Mouse (Mus musculus) brain, embryonic 14.5 days (tissue): ENCODE results near the gene Klk1b21. TPM values are rescaled to one million over a fixed set of nuclear protein-coding genes. Genes with fewer than 3 reads are reported as not detected.
"Not testable (repeated sequence)": the region's sequence is repeated elsewhere in the genome, so short reads cannot be mapped to it uniquely, and the experiment has no call there.

Experiments
- DNase-seq: peaks from one replicate; pipeline ENCODE4 v3.0.0-alpha.2; 2011; ENCODE audit warnings: low read depth
- CTCF ChIP-seq: fragments of 200-500 bp; IDR thresholded peaks from 2 replicates; pipeline ENCODE4 v1.5.1; 2012; ENCODE audit warnings: inconsistent platforms, mild to moderate bottlenecking, moderate library complexity, borderline replicate concordance; ENCODE audit not compliant: insufficient read depth, insufficient read length; ENCODE audit errors: extremely low read depth
- POLR2A ChIP-seq: fragments of 200-500 bp; IDR thresholded peaks from 2 replicates; pipeline ENCODE4 v1.6.1; 2012; ENCODE audit warnings: mild to moderate bottlenecking, inconsistent platforms, borderline replicate concordance; ENCODE audit not compliant: poor library complexity, insufficient read depth, insufficient read length, severe bottlenecking; ENCODE audit errors: extremely low read depth
- polyA plus RNA-seq: library from polyadenylated mRNA; depleted of rRNA; stranded (reverse); fragments of >200 nt; gene quantifications from 2 replicates; pipeline ENCODE4 v1.2.3, GENCODE M21; 2012; rRNA removed

Gene Klk1b21
- not detected in 2 replicates for polyA plus RNA-seq

DNA sequence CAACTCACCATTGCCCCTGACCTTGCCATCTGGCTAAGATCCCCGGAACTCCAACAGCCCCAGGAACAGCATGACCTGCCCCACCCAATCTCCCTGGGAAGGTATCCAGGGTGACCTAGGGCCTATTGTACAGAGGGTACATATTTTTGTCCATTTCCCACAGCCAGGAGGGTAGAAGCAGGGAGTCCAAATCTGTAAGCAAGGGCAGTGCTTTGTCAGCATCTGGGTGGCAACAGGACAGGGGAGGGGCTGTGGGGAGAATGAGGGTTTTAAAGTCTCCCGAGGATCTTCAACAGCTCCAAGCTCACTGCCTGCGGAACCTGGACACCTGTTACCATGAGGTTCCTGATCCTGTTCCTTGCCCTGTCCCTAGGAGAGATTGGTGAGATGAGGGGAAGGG lies at the start of gene Klk1b21:
Klk1b21 (plus strand) TSS at position 301 of the 400 bp plus-strand sequence.
- not testable (repeated sequence) for DNase-seq

DNA sequence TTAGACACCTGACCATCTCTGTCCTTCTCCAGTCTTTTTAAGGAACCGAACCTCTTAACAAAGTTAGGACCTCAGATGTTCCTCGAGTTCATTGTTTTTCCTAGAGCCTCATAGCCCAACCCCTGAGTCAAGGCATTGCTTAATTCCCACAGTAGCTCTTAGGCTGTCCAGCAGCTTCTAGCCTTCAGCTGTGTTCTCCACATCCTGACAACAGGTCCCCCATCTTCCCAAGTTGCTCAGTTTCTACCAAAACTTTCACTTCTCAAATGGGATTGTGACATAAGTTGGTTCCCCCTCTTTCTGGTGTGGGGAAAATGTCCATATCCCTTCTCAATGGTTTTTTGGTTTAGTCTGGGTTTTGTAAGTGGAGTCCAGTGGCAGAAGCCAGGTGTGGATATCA lies 30.0 kb upstream of the Klk1b21 start:
- no peak for TF ChIP-seq CTCF
- no peak for TF ChIP-seq POLR2A
- no peak for DNase-seq

DNA sequence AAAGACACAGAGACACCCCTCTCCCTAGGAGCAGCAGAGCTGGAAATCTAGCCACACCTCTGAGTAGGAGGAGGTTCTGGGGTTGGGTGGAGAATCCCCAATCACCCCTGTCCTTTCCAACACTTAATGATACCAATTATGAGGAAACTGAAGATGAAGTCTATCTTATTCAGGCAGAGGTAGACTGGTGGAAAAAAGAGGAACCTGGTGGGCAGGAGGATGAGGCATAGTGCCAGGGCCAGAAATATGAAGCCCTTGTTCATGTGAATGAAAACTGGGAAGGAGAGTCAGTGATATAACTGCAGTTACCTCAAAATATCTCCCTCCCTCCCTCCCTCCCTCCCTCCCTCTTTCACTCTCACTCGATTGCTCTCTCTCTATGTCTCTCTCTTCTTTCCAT lies 24.4 kb upstream of the Klk1b21 start:
- DNase-seq, result no peak
- TF ChIP-seq POLR2A, result no peak
- TF ChIP-seq CTCF, result no peak

DNA sequence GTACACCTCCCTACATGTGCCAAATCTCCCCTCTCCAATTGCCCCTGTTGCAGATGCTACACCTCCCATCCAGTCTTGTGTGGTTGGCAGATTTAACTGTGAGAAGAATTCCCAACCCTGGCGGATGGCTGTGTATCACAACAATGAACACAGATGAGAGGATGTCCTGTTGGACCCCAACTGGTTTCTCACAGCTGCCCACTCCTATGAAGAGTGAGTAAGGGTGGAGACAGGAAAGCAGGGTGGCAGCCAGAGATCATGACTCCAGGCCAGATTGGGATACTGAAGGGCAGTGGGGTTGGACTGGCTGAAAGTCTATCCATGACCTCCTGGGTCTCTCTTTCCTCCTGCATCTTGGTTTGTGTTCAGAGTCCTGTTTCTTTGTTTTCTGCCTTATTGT lies 6.0 kb upstream of the Klk1b21 start:
- TF ChIP-seq CTCF, result no peak
- TF ChIP-seq POLR2A, result no peak
- DNase-seq, result no peak

DNA sequence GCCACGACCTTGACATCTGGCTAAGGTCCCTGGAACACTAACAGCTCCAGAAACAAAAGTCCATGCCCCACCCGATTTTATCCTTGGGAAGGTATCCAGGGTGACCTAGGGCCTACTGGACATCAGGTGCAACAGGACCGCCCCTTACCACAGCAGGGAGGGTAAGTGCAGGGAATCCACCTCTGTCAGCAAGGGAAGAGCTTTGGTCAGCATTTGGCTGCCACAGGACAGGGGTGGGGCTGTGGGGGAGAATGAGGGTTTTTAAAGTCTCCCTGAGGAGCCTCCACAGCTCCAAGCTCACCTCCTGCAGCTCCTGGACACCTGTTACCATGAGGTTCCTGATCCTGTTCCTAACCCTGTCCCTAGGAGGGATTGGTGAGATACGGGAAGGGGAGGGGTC lies 10.2 kb downstream of the Klk1b21 start, which contains the start of gene Klk1b22:
Klk1b22 (plus strand) TSS at position 301 of the 400 bp plus-strand sequence.
- TF ChIP-seq CTCF, result no peak
- no peak for TF ChIP-seq POLR2A
- DNase-seq, result no peak

DNA sequence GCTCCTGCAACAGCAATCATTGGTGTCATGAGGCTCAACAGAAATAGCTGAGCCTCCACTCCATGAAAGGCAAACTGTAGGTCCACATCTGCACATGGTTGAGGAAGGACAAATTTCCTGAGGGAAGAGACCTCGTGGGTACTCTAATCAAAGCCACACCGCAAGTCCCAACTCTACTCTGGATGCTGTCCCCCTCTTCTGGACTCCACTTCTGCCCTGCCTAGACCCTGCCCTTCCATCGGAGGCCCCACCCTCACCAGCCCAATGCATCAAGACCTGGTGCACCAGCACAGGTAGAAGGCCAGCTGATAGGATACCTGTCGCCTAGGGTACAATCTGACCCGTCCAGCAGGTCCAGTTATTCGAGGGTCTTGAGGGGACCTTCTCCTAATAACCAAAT lies 21.3 kb downstream of the Klk1b21 start:
- DNase-seq, result no peak
- TF ChIP-seq CTCF (no peak), POLR2A (no peak)

DNA sequence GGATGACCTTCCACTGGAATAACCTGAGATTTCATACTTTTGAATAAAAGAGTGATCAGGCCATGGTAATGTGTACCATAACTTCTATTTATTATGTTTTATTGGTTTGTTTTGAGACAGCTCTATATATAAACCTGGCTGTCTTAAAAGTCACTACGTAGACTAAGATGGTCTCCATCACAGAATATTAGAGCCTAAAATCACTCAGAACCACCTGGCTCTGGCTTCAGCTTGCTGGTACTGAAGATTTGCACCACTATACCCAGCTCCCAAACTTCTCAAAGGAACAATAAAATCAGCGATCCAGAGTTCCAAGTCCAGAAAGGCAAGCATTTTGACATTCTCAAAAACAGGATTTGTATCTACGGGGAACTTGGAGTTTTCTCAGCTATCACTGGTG lies 34.3 kb downstream of the Klk1b21 start, which contains the start of gene Klk1b16:
Klk1b16 (plus strand) TSS at position 301 of the 400 bp plus-strand sequence.
- no peak for TF ChIP-seq CTCF
- no peak for TF ChIP-seq POLR2A
- no peak for DNase-seq

Other genes starting within 250 kb of the Klk1b21 start
- 0.39 and 0.93 TPM in 2 replicates for gene Klk4, start 221.2 kb upstream of the Klk1b21 start, polyA plus RNA-seq
- not detected in 2 replicates for gene Klk15, start 168.6 kb upstream of the Klk1b21 start, polyA plus RNA-seq
- gene Klk1b8, start 151.7 kb upstream of the Klk1b21 start, polyA plus RNA-seq, result not detected in 2 replicates
- not detected in 2 replicates for gene Klk1b1, start 135.6 kb upstream of the Klk1b21 start, polyA plus RNA-seq
- not detected in 2 replicates for gene Klk1b9, start 126.3 kb upstream of the Klk1b21 start, polyA plus RNA-seq
- gene Klk1b11, start 106.5 kb upstream of the Klk1b21 start, polyA plus RNA-seq, result not detected in 2 replicates
- gene Klk1b26, start 90.2 kb upstream of the Klk1b21 start, polyA plus RNA-seq, result not detected in 2 replicates
- 0.10 TPM in 2 replicates for gene Klk1b27, start 50.0 kb upstream of the Klk1b21 start, polyA plus RNA-seq
- gene Klk1b22, start 10.3 kb downstream of the Klk1b21 start, polyA plus RNA-seq, result not detected in 2 replicates
- not detected in 2 replicates for gene Klk1b16, start 34.4 kb downstream of the Klk1b21 start, polyA plus RNA-seq
- 0.19 TPM in 1 of 2 replicates, not detected in the other for gene Klk1b24, start 85.9 kb downstream of the Klk1b21 start, polyA plus RNA-seq
- not detected in 2 replicates for gene Klk1b3, start 95.9 kb downstream of the Klk1b21 start, polyA plus RNA-seq
- gene Klk1b4, start 105.1 kb downstream of the Klk1b21 start, polyA plus RNA-seq, result not detected in 2 replicates
- not detected in 2 replicates for gene Klk1b5, start 113.6 kb downstream of the Klk1b21 start, polyA plus RNA-seq
- 0.16 TPM in 1 of 2 replicates, not detected in the other for gene Klk1, start 123.0 kb downstream of the Klk1b21 start, polyA plus RNA-seq
- not detected in 2 replicates for gene Gm36864, start 133.8 kb downstream of the Klk1b21 start, polyA plus RNA-seq
- 1.5 and 2.1 TPM in 2 replicates for gene 1700028J19Rik, start 144.4 kb downstream of the Klk1b21 start, polyA plus RNA-seq
- 270 and 344 TPM in 2 replicates for gene 2410002F23Rik, start 144.4 kb downstream of the Klk1b21 start, polyA plus RNA-seq
- not detected in 2 replicates for gene Acp4, start 155.1 kb downstream of the Klk1b21 start, polyA plus RNA-seq
- gene Gm15517, start 159.1 kb downstream of the Klk1b21 start, polyA plus RNA-seq, result 1.0 and 1.2 TPM in 2 replicates
- 3.2 and 3.6 TPM in 2 replicates for gene Clec11a, start 204.6 kb downstream of the Klk1b21 start, polyA plus RNA-seq
- gene Shank1, start 207.9 kb downstream of the Klk1b21 start, polyA plus RNA-seq, result 17.2 and 63.1 TPM in 2 replicates